Mouse (Mus musculus) inflammation-experienced regulatory T-cells, adult 6 months (primary cell): ENCODE data around the gene Sh3d21. TPM values are rescaled to one million over a fixed set of nuclear protein-coding genes. Genes with fewer than 3 reads are reported as not detected.
A peak's percentile ranks its signal among the peaks of the same experiment; 100 is the strongest.

Experiments
- ATAC-seq: one replicate; pipeline ENCODE4 v1.8.0; 2017
- polyA plus RNA-seq, 3 experiments: library from polyadenylated mRNA; unstranded; fragments of 100-300 nt; shearing (Covaris generic); gene quantifications; one replicate each; pipeline ENCODE4 v1.2.1; 2017

Sh3d21 gene
- polyA plus RNA-seq, 3 experiments from 2014 or later: 0.24 to 1.3 (median 0.59) TPM

DNA sequence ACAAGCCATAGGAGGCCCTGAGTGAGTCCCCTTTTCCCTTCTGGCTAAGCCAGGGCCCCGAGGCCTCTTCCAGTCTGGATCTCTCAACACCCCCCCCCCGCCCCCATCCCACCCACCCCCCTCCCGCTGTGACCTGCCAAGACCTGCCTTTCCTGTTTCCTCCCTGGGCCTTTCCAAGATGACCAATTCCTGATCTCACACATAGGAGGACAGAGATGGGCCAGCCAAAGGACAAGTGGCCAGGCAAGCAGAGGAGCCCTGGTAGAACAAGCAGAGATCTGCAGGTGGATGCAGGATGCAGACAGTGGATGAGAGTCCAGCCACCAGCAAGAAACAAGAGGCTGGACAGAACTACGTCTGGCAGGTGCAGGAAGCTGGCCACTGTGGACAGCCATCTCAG lies 17.9 kb downstream of the Sh3d21 start:
- no peak for ATAC-seq

DNA sequence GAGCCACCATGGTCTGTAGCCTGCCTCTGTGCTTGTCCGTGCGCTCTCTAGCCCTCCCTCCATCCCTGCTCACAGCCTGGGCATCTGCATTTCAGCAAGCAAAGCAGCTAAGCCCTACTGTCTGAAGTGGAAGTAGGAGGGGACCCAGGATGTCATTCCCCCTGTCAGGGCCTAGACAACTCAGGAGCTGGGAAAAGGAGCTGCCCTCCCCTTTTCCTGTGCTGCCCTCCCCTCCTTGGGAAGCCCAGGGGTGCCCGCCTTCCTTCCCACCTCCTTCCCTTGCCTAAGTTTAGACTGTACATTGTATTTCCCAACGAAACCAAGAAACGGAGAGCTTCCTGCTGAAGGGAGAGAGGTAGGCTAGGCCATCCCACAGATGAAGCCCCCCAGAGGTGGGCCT lies 22.3 kb downstream of the Sh3d21 start:
- no peak for ATAC-seq

DNA sequence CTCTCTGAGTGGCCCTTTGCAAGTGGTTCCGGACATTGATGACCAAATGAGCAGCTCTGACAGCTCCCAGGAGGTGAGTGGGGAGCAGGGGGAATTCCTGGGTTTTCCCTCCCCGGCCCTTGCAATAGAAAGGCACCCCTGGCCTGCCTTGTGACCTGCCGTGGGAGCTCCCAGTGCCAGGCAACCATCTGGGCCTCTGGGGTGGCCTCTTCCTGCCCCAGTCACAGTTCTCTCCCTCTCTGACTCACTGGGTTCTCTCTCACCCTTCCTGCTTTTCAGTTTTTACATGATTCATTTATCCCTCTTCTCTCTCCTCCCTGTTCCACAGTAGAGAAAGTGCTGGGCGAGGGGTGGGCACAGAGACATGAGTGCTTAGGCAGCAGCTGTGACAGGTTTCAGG lies 25.5 kb downstream of the Sh3d21 start:
- ATAC-seq: no peak

DNA sequence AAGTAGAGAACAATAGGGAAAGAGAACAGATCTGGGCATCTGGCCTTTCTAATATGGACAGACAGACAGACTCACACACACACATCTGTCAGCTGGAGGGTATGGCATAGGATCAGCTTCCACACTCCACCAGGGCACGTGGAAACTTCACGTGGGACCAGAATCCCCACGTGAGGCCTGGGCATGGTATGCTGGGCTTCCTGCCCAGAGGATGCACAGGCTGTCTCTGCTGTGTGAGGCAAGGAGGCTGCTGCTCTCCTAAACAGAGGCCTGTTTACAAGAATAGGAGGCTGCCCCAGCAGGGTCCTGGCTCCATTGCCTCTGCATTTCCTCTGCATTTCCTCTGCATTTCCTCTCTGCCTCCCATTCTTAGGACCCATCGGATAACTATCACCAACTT lies 28.7 kb downstream of the Sh3d21 start:
- no peak for ATAC-seq

DNA sequence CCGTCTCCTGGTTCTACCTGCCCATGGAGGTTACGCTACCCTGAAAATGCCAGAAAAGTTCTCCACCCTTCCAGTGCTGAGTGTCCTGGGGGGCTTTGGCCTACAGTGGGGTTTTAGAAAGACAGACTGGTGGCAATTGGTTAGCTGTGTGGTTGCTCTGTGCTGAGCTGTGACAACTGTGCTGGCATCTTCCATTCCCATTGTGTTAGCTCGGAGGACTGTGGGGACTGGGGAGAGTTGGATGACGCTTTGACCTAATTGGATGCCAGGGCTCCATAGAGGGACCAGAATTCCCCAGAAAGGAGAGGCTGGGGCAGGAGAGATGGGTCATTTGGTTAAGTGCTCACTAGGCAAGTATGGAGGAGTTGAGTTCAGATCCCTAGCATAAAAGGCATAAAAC lies 29.1 kb downstream of the Sh3d21 start:
- no peak for ATAC-seq

DNA sequence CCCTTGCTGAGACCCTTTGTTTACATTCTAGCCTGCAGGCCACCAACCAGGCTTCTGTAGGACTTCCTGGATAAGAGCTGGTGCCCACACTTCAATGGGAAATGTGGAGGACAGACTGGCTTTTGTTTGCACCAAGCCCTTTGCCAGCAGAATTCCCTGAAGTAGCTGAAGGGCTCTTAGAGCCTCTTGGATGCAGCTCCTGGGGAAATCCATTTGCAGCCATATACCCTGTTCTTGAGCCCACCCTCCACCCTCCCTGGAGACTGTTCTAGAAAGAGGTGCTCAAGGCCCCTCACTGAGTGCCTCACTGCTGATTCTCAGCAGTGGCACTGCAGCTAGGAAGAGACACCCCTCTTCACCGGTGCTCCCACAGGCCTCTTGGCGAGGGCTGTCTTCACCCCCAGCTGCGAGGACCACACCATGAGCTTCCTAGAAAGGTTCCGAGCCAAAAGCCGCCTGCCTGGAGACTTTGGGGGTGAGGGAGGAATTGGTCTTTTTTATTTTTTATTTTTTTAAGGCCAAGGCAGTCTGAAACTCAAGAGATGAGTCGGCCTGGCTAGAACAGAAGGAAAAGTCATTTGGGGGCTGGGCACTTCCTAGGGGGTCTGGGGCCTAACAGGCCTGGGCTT lies 30.5 kb downstream of the Sh3d21 start:
- ATAC-seq: no peak

DNA sequence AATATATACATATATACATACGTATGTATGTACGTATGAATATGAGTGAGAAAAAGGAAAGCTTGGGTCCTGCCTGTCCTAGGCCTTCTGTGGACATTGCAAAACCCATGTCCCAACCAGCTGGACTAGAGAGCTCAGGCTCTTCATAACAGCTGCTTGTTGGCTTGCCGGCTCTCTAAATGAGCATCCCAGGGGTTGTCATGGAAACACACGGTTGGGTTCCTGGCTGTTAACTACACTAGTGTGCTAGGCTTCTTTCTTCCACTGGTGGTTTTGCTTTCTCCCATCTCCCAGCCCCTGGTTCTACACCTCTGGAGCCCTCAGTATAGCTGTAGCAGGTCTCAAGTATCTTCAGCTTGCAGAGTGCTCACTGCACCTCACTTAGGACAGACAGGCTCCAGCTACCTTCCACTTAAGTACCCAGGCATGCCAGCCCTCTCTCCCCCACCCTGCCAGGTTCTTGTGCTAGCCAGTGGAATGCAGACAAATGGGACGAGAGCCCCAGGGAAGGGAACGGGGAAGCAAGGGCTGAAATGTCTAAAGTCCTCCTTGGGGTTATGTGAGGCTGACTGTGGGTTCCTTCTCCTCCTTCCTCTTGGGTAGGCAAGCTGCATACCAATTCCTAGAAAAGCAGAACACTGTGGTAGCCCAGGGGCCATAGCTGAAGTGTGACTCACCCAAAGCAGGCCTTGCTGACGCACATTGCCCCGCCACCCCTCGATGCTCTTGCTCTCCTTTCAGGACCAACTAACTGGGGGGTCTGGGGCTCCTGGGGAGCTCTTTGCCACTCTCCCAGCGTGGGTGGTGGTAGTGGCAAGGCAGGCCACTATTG lies 31.8 kb downstream of the Sh3d21 start:
- no peak for ATAC-seq

DNA sequence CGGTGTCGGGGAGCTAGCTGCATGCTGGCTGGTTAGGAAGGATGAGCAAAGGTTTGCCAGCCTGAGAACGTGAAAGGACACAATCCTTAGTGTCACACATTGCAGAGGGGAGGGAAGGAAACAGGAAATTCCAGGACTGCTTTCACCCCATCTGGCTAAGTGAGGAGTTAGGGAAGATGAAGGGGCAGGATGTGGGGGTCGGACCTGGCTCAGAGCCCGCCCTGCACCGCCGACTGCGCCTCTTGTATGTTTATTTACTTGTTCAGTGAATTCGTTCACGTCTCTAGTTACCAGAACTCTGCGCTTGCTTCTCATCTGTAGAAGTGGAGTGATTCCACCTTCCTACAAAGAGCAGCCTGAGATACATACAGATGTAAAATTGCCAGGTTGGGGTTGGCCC lies 32.8 kb downstream of the Sh3d21 start:
- no peak for ATAC-seq

DNA sequence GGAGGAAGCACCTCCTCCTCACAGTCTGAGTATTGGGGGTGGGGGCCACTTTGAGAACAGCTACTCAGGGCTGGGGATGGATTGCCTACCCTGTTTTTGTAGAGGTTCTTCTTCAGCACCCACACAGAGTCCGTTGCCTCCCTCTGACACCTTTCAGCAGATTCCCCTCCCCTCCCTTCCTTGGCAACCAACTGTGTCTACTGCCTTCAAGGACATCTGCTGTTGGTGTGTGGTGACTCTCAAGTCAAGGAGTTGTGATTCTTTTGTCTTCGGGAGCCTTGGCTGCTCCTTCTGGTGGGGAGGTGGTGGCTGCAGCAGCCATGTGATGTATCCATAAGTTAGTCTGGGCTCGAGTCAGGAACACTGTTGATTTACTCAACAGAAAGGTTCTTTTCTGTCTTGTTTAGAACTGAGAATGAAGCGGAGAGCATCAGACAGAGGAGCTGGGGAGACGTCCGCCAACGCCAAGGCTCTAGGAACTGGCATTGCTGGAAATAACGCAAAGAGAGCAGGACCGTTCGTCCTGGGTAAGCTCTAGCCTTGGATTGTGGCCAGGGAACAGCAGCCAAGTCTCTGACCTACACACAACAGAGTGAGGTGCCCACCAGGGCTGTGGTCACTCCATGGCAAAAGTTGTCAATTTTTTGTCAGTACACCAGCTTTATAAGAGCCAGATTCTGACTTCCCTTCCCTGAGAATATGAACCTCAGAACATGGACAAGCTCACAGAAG lies 39.8 kb downstream of the Sh3d21 start:
- ATAC-seq: no peak

DNA sequence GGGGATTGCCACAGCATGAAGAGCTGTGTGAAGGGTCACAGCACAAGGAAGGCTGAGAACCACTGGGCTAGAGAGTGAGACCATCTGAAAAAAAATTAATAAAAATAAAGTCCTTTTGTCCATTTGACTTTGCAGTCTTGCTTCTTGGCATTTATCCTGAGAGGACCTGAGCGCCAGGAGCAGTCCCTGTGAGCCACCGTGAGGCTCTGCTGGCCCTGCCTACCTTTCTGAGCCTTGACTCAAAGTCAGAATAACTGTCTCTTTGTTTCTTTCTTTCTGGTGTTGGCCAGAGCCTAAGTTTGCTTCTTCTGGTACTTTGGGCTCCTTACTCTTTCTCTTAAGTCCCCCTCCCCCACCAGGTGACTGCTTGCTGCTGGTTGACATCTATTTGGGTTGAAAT lies 42.8 kb downstream of the Sh3d21 start:
- no peak for ATAC-seq

DNA sequence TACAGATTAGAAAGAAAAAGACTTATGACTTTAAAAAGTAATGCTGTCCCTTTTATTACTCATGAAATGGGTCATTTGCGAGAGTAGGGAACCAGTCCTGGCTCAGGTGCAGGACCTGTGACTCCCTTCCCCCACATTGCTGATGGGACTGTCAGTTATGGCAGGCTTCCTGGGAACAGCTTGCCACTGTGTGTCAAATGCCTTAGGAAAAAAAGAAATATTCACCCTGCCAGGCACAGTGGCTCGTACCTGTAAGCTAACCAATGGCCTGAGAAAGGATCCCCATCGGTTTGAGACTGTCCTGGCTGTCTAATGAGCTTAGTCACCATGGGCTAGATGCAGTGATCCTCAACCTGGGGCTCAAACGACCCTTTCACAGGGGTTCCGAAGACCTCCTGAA lies 43.2 kb downstream of the Sh3d21 start:
- ATAC-seq: no peak

DNA sequence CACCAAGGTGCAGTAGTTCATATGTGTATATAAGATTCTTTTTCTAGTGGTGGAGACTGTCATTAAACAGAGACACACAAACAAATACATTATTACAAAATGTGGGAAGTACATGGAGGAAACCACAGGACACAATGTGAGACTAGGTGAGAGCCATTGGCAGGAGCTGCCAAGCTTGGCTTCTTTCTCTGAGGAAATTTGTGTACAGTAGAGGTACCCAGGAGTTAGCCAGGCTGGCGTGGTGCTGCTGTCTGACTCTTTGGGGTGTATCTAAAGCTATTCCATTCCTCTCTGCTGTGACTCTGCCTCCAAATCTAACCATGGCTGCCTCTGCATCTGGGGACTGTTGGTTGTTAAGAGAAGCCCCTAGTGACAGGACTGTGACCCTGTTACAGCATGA lies 44.2 kb downstream of the Sh3d21 start:
- no peak for ATAC-seq

DNA sequence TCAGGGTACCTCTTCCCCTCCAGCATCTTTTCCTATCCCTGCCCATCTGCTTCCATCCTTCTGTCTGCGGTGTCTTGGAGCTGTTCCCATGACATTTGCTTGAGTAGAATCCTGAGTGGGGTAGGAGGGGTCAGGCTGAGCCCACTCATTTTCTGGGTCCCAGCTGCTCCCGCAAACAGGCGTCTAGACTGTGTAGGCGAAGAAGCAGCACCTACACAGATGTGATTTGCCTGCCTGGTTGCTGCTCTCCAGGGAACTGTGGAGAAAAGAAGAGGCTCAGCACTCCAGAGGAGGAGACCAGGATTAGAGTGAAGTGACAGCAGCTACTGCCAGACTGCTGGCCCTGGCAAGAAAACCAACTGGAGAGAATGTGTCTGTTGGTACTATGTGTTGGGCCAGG lies 44.6 kb downstream of the Sh3d21 start:
- ATAC-seq: no peak

DNA sequence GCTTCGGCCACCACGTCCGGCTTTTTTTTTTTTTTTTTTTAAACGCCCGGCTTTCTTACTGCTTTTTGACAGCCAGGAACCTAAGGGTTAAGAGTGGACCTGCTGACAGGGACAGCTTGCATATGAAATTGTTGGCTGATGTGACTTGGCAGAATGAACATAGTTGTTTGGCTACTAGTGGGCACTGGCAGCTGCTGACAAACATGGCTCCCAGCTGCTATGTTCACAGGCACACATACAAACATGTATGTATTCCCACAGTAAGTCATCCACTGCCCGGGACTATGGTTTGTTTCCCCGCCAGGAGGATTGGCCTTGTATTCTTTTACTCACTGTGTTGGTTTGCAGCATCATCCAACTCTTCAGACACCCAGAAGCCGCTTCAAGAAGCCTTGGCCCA lies 46.2 kb downstream of the Sh3d21 start:
- no peak for ATAC-seq

DNA sequence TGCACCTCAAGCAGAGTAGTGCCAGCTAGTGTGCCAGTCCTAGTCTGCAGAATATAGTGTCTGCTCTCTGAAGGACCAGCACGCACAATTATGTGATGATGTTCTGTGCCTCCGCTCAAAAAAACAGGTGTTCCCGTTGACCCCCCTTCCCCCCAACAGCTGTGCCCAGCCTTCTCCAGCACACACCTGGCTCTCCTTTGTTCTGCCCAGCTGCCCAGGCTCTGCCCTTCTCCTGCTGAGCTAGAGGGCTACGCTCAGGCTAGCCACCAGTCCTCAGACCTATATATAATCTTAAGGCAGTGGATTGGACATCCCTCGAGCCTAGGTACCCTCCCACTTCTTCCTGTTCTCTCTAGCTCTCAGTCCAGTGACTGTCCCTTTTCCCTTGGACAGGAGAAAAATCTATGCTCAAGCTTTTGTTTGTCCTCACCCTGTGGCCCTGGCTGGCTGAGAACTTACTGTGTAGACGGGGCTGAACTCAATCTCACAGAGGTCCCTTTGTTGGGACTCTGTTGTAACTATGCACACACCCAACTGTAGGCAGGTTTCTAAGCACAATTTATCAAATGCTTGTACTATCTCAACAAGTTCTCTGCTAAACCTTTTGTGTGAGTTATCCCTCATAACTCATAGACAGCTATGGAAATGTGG lies 47.3 kb downstream of the Sh3d21 start:
- ATAC-seq: no peak

DNA sequence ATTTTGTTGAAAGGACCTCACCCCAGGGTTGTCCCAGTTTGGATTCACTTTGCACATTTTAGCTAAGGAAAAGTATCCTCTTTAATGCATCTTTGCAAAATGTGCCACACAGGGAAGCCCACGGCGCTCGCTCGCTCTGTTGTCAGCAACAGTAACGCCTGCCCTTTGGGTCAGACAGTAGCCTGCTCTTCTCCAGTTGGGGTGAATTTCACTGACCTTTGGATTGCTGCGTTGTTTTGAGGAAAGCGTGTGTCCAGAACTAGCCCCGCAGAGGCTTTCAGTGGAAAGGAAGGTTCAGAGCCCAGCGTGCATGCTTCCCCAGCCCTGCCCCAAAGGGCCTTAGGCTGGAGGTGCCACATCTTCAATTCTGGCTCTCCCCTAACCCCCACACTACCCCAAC lies 47.9 kb downstream of the Sh3d21 start:
- no peak for ATAC-seq

DNA sequence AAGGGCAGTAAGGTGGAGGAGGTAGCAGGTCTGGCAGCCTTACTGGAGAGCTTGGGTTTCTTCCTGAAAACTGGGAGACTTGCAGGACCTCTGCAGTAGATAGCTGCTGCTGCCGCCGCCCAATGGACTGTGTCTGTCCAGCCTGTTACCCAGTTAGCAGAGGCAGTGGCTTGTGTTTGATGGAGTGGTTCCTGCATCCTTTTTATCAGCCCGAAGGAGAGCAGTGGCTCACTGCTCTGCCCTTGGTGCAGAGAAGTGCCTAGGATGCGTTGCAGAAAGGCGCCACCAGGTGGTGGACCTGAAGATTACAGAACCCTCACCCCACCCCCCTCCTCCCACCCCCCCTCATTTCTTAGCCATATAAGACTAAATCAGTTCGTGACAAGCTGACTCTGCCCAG lies 49.3 kb downstream of the Sh3d21 start:
- peak; percentile 16 for ATAC-seq

DNA sequence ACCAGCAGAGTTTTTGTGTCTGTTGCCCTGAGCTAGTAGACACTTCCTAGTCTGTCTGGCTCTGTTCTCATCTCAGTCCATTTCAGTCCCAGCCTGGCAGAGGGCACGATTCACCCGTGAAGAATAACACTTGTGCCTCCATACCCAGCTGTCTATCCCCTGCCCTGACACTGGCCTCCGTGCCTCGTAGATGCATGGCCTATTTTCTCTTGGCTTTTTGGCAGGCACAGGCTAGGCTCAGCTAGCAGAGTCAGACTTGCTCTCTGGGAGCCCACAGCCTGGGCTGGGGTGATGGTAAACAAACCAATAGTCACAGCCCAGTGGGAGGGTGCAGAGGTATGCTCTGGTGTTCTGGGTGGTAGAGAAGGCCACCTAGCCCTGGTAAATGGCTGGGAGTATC lies 50.0 kb downstream of the Sh3d21 start:
- no peak for ATAC-seq

DNA sequence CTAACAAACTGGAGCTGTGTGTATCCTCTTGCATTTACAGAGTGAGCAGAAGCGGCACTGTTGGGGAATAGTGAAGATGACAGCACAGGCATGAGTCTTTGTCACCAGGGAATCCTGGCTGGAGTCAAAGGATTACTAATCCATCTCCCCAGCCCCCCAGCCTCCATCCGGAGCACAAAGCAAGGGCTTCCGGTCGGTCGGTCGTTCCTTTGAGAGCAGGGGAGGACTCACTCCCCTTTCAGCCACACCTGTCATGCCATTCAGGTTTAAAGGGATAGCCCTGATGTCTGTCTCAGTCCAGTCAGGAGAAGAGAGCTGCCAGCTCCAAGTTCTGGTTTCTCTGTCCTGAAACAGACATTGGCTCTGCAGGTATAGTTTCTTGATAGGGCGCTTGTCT lies 52.1 kb downstream of the Sh3d21 start:
- ATAC-seq: peak; percentile 36

DNA sequence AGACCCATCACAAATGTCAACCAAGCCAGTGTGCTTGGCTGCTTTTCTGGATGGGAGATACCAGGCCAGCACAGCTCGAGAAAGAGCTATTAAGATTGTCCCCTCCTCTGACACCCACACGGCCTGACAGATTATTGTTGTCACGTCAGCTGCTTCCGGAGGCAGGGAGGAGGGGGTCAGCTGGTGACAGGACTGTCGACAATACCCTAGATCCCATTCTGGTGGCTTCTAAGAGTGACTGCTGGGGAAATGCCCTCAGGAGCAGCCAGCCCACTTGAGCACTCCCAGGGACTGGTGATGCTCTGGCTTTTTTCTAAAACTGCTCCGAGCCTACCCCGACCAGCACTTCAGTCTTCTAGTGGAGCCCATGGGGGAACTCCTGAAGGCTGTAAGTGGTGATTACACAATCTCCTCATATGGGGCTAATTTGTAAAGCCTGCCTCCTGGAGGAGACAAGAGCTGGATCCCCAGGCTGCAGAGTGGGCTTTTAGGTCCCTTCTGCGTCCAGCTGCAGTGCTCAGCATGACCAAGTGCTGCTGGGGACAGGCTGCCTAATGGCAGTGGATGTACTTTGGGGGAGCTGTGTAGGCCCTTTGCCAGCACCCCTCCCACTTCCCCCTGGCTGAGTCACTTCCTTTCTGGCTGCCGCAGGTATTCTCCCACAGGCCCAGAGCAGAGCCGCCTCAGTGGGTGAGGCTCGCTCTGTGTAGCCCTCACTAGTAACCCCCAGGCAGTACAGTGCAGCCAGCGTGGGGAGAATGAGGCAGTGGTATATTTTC lies 52.7 kb downstream of the Sh3d21 start:
- ATAC-seq: peak; percentile 86

DNA sequence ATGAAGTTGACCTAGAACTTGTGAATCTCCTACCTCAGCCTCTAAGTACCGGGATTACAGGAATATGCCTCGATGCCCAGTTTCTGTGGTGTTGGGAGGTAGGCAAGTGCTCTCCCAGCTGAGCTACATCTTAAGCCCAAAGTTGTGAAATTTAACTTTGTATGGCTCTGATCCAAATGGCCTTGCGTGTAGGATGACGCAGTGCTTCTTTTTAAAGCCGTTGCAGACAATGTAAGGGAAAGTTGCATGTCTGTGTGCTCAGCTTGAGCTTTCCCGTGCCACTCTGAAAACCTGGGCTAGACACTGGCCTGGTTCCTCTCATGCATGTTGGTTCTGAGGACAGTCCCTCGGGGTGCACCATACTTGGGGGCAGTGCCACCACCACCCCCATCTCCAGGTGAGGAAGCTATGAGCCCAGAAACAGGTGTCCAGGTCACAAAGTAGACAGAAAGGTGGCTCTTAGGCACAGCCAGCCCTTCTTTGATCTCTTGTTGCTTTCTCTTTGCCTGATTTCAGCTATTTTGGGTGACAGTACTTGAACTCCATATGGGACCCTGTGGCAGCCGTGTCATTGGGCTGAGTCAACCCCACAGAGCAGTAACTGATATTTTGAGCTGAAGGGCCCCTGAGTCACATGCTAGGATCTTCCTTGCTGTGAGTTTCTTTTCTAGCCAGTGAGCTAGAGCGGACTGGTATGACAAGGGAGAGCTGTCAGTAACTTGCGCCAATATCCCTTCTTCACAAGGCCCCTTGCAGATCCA lies 53.5 kb downstream of the Sh3d21 start:
- ATAC-seq: peak; percentile 38
